9 mouse cellular contexts compared by ENCODE assay signal in the genomic region with DNA sequence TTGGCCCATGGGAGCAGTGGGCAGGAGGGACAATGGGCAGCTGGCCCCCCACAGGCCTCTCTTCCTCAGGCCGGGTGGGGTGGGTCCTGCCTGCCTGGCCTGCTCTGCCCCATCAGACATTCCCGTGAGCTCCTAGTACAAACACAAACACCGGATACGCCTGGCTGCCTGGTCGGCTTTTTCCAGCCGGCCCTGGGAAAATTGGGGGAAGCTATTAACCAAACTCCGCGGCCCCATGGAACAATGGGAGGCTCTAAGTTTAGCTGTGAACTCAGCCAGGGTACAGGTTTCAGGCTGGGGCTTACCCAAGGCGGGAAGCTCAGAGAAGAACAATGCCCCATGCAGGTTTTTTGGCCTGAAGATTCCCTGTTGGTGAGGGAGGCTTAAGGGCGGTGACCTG. TPM values are rescaled to one million over a fixed set of nuclear protein-coding genes. Genes with fewer than 3 reads are reported as not detected.
DNase-seq lines count a peak whose midpoint lies in the region; ATAC-seq and TF ChIP-seq lines count a peak whose summit lies in the region.
"Had no signal": no experiment of that assay in that cellular context is flagged by ENCODE, and none has a peak within 500 bp of the region (broad histone marks: within the 10 kb centered on the region; RNA-seq: fewer than 3 reads in every experiment).

No protein-coding gene starts in this region.

- peaks cover 3% of the 10 kb centered on the region; the same call in 1 of the 2 replicates for H3K4me1 ChIP-seq in intestine, embryonic 14.5 days (replicated peaks; ENCODE audit: control insufficient read depth, insufficient read depth, low read length)
- H3K4me1 ChIP-seq in intestine, postnatal 0 days (replicated peaks; ENCODE audit: control insufficient read depth, insufficient read depth, low read length): no peaks in the 10 kb centered on the region
- H3K4me1 ChIP-seq in heart, embryonic 13.5 days: peaks cover 39% of the 10 kb centered on the region
- peaks cover 6% of the 10 kb centered on the region; the same call in 1 of the 2 replicates for H3K4me1 ChIP-seq in olfactory bulb, adult 2 months (ENCODE audit: control insufficient read depth, insufficient read depth, low read length)

- H3K4me3 ChIP-seq in intestine, embryonic 14.5 days (ENCODE audit: low read depth, low read length): no peak overlapping the region
- no peak overlapping the region for H3K4me3 ChIP-seq in intestine, postnatal 0 days (ENCODE audit: low read depth, low read length)
- H3K4me3 ChIP-seq in heart, embryonic 13.5 days: no peak overlapping the region
- H3K4me3 ChIP-seq in olfactory bulb, adult 2 months (ENCODE audit: insufficient read depth, low read depth, low read length): no peak overlapping the region

- no peak overlapping the region for H3K9ac ChIP-seq in intestine, embryonic 14.5 days (ENCODE audit: low read length)
- H3K9ac ChIP-seq in intestine, postnatal 0 days (ENCODE audit: low read depth, low read length): no peak overlapping the region
- H3K9ac ChIP-seq in heart, embryonic 13.5 days: peak overlapping the region; percentile 25; the same call in 1 of the 2 replicates

- TF ChIP-seq CTCF in intestine, postnatal 0 days (IDR thresholded peaks at IDR 0.05; ENCODE audit: low read depth): no peak
- no peak for TF ChIP-seq CTCF in olfactory bulb, adult 2 months (IDR thresholded peaks at IDR 0.05; ENCODE audit: insufficient read depth, low read depth, low read length)

- H3K4me2 ChIP-seq in intestine, embryonic 14.5 days (ENCODE audit: low read length): no peak overlapping the region
- no peak overlapping the region for H3K4me2 ChIP-seq in intestine, postnatal 0 days (replicated peaks; ENCODE audit: low read depth)
- no peak overlapping the region for H3K4me2 ChIP-seq in heart, embryonic 13.5 days

- DNase-seq in intestine, embryonic 14.5 days (ENCODE audit: low spot score): peak; percentile 58
- peak; percentile 45 for DNase-seq in kidney, postnatal 36 days
- no peak for DNase-seq in left cerebral cortex, adult 8-10 months (ENCODE audit: low spot score in 2 of 2)
- DNase-seq in right cerebral cortex, postnatal 36 days (ENCODE audit: low spot score in 2 of 2): no peak
- DNase-seq in thymus, postnatal 25 days: no peak

- no peak for TF ChIP-seq POLR2A in olfactory bulb, adult 2 months (IDR thresholded peaks at IDR 0.05; ENCODE audit: insufficient read depth, low read depth, low read length)

- no peaks in the 10 kb centered on the region for H3K36me3 ChIP-seq in intestine, embryonic 14.5 days (ENCODE audit: control insufficient read depth, insufficient read depth, low read length)
- H3K36me3 ChIP-seq in intestine, postnatal 0 days (ENCODE audit: control insufficient read depth, insufficient read depth): peaks cover 32% of the 10 kb centered on the region
- peaks cover 23% of the 10 kb centered on the region for H3K36me3 ChIP-seq in heart, embryonic 13.5 days

- H3K27ac ChIP-seq in intestine, embryonic 14.5 days (ENCODE audit: low read depth): 0 out of 2 replicates have a peak overlapping the region, but pooled peaks have one; percentile 22
- no peak overlapping the region for H3K27ac ChIP-seq in intestine, postnatal 0 days (ENCODE audit: low read depth, low read length)
- H3K27ac ChIP-seq in heart, embryonic 13.5 days (replicated peaks): peak overlapping the region; percentile 72
- 0 out of 2 replicates have a peak overlapping the region, but pooled peaks have one; percentile 5 for H3K27ac ChIP-seq in olfactory bulb, adult 2 months (ENCODE audit: insufficient read depth, low read depth, low read length)

- H3K27me3 ChIP-seq in intestine, embryonic 14.5 days (replicated peaks; ENCODE audit: control insufficient read depth, insufficient read depth, low read length): 0 out of 2 replicates have a peak, but pooled peaks cover 4% of the 10 kb centered on the region
- H3K27me3 ChIP-seq in intestine, postnatal 0 days (replicated peaks; ENCODE audit: control insufficient read depth, insufficient read depth, low read length): no peaks in the 10 kb centered on the region
- H3K27me3 ChIP-seq in heart, embryonic 13.5 days (replicated peaks): peaks cover 61% of the 10 kb centered on the region
- H3K27me3 ChIP-seq: CH12.LX had no signal

- ATAC-seq in intestine, embryonic 14.5 days (replicated peaks; ENCODE audit: low FRiP score, low TSS enrichment, low read depth): no peak
- ATAC-seq in intestine, postnatal 0 days: no peak
- ATAC-seq in heart, embryonic 13.5 days (ENCODE audit: extremely low read depth, insufficient number of reproducible peaks, low FRiP score, low TSS enrichment): no peak

- WGBS in intestine, embryonic 14.5 days: 22% methylated on average over 10 of the region's 10 CpGs
- WGBS in intestine, postnatal 0 days: 52% methylated on average over 10 of the region's 10 CpGs
- whole genome bisulfite sequencing in heart, embryonic 13.5 days: 39% methylated on average over 10 of the region's 10 CpGs
- 58% methylated on average over 10 of the region's 10 CpGs for WGBS in olfactory bulb, adult 2 months

- no peaks in the 10 kb centered on the region for H3K9me3 ChIP-seq in intestine, embryonic 14.5 days (ENCODE audit: control insufficient read depth, low read length)
- no peaks in the 10 kb centered on the region for H3K9me3 ChIP-seq in intestine, postnatal 0 days (ENCODE audit: control insufficient read depth)
- H3K9me3 ChIP-seq in heart, embryonic 13.5 days: no peaks in the 10 kb centered on the region

RNA-seq across cellular contexts. Expression of a gene that starts 0.7 kb away (rescaled TPM):
- polyA plus RNA-seq in intestine, embryonic 14.5 days (2014; fragmentation: Nextera tagmentation; extraction: Ambion mirVana): 0.22 TPM in 1 of 2 replicates, not detected in the other
- not detected in 2 replicates for polyA plus RNA-seq in intestine, postnatal 0 days (2015; fragmentation: Nextera tagmentation; extraction: Ambion mirVana)
- not detected in 2 replicates for polyA plus RNA-seq in heart, embryonic 13.5 days (2015; fragmentation: Nextera tagmentation; extraction: Ambion mirVana)
- not detected in 2 replicates for polyA plus RNA-seq in olfactory bulb, adult 2 months (2012; ENCODE audit: insufficient read depth, insufficient read length, low replicate concordance, missing spikeins)
- total RNA-seq in left cerebral cortex, adult 8-10 months (2022): not detected
- total RNA-seq: CH12.LX had no signal

RNA-seq across cellular contexts. Expression of a gene that starts 35.2 kb away (rescaled TPM):
- 36.7 and 38.6 TPM in 2 replicates for polyA plus RNA-seq in intestine, embryonic 14.5 days (2014; fragmentation: Nextera tagmentation; extraction: Ambion mirVana)
- 65.9 and 69.4 TPM in 2 replicates for polyA plus RNA-seq in intestine, postnatal 0 days (2015; fragmentation: Nextera tagmentation; extraction: Ambion mirVana)
- polyA plus RNA-seq in heart, embryonic 13.5 days (2015; fragmentation: Nextera tagmentation; extraction: Ambion mirVana): 2.3 and 2.5 TPM in 2 replicates
- not detected in 2 replicates for polyA plus RNA-seq in olfactory bulb, adult 2 months (2012; ENCODE audit: insufficient read depth, insufficient read length, low replicate concordance, missing spikeins)
- total RNA-seq in left cerebral cortex, adult 8-10 months (2022): 1 to 10 TPM; 1.1 to 1.6 (median 1.2) TPM
- total RNA-seq: CH12.LX had no signal

Comparison
In these comparisons a context has a peak if more than half of its experiments do, and no peak if none do; other contexts are left out.
1. DNase-seq: peak in intestine, embryonic 14.5 days (single experiment) and kidney, postnatal 36 days (2 of 2); none in left cerebral cortex, adult 8-10 months (0 of 2), right cerebral cortex, postnatal 36 days (0 of 2) and thymus, postnatal 25 days (single experiment).
2. RNA of a gene that starts 35.2 kb away (polyA plus RNA-seq): 65.9 to 69.4 TPM in intestine, postnatal 0 days and 36.7 to 38.6 TPM in intestine, embryonic 14.5 days; 2.3 to 2.5 TPM in heart, embryonic 13.5 days and not detected in olfactory bulb, adult 2 months; every median in the first group is over 10 times any median in the second.